Mouse (Mus musculus) cerebellum, adult 2 months (tissue): ENCODE data around the gene Fam193b. TPM values are rescaled to one million over a fixed set of nuclear protein-coding genes. Genes with fewer than 3 reads are reported as not detected.

ENCODE experiments used
- DNase-seq, 2 experiments: peaks; one replicate each; pipeline ENCODE4 v3.0.0; 2021
- H3K27ac ChIP-seq: fragments of 200-500 bp; 2 replicates; pipeline ENCODE4 v1.5.1; 2012; ENCODE audit warnings: low read length, control low read depth, inconsistent platforms; ENCODE audit not compliant: insufficient read depth
- H3K27me3 ChIP-seq: fragments of 200-500 bp; 2 replicates; pipeline ENCODE4 v1.6.1; 2012; ENCODE audit warnings: inconsistent platforms, mild to moderate bottlenecking, low read length, moderate library complexity; ENCODE audit not compliant: control insufficient read depth, insufficient read depth
- H3K4me1 ChIP-seq: fragments of 200-500 bp; 2 replicates; pipeline ENCODE4 v1.6.1; 2011; ENCODE audit warnings: low read length; ENCODE audit not compliant: control insufficient read depth, insufficient read depth
- H3K4me3 ChIP-seq: fragments of 200-500 bp; replicated peaks from 2 replicates; pipeline ENCODE3; 2011; ENCODE audit warnings: mild to moderate bottlenecking, low read depth, low read length, control low read depth; ENCODE audit not compliant: insufficient read depth
- CTCF ChIP-seq: fragments of 200-500 bp; IDR thresholded peaks from 2 replicates; pipeline ENCODE4 v1.5.1; 2011; ENCODE audit warnings: low read depth, mild to moderate bottlenecking, control low read depth, low read length, moderate library complexity, borderline replicate concordance; ENCODE audit not compliant: insufficient read depth
- POLR2A ChIP-seq: fragments of 200-500 bp; IDR thresholded peaks from 2 replicates; pipeline ENCODE4 v1.6.1; 2011; ENCODE audit warnings: low read length, control low read depth, borderline replicate concordance; ENCODE audit not compliant: insufficient read depth
- WGBS: fragments of 180-500 bp; shearing (Covaris S2); methylation state at CpG from one replicate; pipeline ENCODE4 v1.1.7; 2018; 5-methylcytosine and 5-hydroxymethylcytosine counted together
- polyA plus RNA-seq: library from polyadenylated mRNA; depleted of rRNA; stranded (reverse); fragments of >200 nt; gene quantifications from 2 replicates; pipeline ENCODE4 v1.2.3, GENCODE M21; 2012

The Fam193b gene
- polyA plus RNA-seq, 1 experiment, result 127 TPM

DNA sequence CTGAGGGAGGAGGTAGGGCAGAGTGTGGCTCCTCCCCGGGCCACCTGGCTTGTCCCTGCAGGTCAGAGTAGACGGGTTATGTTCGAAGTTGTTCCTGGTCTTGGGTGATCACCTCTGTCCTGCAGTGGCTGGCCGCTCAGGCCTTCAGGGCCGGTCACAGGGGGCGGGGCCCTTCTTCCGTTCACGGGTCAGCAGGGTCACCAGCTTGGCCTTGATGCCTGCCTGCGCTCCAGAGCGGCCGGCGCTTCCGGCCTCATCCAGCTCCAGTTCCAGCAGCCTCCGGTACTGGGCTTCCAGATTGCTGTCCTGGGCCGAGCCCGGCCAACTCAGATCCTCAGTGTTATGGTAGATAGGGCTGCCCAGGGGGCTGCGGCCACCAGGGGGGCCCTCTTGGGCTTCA is 47.6 kb downstream of the Fam193b start:
- TF ChIP-seq POLR2A, result no peak
- TF ChIP-seq CTCF, result no peak
- 69% methylated on average over 17 of the region's 17 CpGs for WGBS
- H3K27me3 ChIP-seq, result no peaks in the 10 kb centered on the region
- DNase-seq, result no peak
- no peak overlapping the region for H3K27ac ChIP-seq
- H3K4me3 ChIP-seq, result no peak overlapping the region
- no peaks in the 10 kb centered on the region for H3K4me1 ChIP-seq

DNA sequence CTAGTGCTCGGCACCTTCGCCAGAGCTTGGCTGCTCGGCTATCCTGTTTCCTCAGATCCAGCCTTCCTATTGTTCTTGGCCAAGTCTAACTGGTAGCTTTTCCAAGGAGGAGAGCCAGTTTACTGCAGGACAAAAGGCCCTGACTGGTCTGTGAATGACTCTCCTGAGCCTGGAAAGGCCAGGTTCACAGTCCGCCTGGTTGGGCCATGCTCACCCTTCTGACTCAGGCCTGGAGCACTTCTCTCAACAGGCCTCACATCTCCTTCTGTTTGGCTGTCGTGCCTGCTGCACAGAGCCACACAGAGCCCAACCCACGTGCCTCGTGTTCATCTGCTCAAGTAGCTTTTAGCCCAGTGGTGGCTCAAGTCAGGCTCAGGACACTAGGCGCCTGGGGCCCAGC is 48.2 kb downstream of the Fam193b start:
- TF ChIP-seq CTCF (no peak), POLR2A (no peak)
- no peak overlapping the region for H3K4me3 ChIP-seq
- 47% methylated on average over 8 of the region's 8 CpGs for WGBS
- no peak overlapping the region for H3K27ac ChIP-seq
- H3K27me3 ChIP-seq, result no peaks in the 10 kb centered on the region
- no peaks in the 10 kb centered on the region for H3K4me1 ChIP-seq
- no peak for DNase-seq

DNA sequence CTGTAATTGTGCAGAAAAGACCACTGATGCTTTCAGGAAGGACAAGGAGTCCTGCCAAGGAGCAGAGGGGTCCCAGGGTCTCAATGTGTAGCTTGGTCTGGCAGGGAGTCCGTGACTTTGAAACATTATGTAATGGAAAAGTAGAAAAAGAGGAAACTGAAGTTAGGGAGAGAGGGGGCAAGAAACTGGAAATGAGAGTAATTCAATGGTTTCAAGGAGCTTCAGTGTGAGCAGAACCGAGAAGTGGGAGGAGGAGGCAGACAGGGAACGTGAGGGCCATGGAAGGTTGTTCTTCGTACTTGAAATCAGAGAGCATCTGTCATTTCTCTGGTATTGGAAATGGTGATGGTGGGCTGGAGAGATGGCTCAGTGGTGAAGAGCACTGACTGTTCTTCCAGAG is 51.3 kb downstream of the Fam193b start:
- TF ChIP-seq CTCF (no peak), POLR2A (no peak)
- Histone ChIP-seq H3K27me3 (no peaks in the 10 kb centered on the region), H3K27ac (no peak overlapping the region), H3K4me3 (no peak overlapping the region), H3K4me1 (no peaks in the 10 kb centered on the region)
- WGBS, result 27% methylated on average over 4 of the region's 4 CpGs
- no peak for DNase-seq

DNA sequence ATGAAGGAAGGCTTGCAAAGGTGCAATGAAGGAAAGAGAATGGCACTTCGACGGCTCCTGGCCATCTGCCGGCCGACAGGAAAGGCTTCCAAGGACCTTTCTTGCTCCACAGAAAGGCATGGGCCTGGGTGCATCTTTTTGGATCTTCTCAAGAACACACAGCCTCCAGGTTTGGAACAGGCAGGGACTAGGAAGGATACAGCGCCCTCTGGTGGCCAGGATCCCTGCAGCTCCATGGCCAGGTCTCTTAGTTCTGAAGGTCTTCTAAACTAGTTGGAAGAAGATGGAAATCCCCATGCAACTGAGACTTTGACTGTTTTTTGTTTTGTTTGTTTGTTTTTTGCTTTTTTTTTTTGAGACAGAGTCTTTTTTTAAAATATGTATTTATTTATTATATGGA is 54.0 kb downstream of the Fam193b start:
- Histone ChIP-seq H3K27me3 (no peaks in the 10 kb centered on the region), H3K27ac (no peak overlapping the region), H3K4me3 (no peak overlapping the region), H3K4me1 (peaks cover 5% of the 10 kb centered on the region)
- under 1% methylated on average over 5 of the region's 5 CpGs for WGBS
- DNase-seq, result peak; percentile 80 to 90
- TF ChIP-seq CTCF, result peak; percentile 95
- TF ChIP-seq POLR2A, result no peak

DNA sequence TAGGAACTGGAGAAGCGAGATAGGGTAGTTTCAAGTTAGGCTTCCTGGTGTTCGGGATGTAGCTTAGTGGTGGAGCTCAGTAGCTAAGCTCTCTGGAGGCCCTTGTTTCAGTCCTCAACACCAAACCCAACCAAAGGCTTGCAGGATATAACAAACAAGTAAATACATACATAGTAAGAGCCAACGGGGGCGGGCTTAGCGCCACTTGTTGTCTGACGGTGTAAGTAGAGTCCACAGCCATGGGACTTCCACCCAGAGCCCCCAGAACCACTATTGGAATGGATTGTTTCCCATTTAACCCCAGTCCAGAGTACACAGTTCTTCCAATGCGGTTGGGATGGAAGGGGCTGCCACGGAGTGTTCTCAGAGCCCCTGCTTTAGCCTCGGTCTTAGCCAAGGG is 57.1 kb downstream of the Fam193b start:
- no peak for DNase-seq
- Histone ChIP-seq H3K27me3 (no peaks in the 10 kb centered on the region), H3K27ac (no peak overlapping the region), H3K4me3 (no peak overlapping the region), H3K4me1 (peaks cover 5% of the 10 kb centered on the region)
- TF ChIP-seq CTCF (no peak), POLR2A (no peak)
- WGBS, result 34% methylated on average over 9 of the region's 9 CpGs

DNA sequence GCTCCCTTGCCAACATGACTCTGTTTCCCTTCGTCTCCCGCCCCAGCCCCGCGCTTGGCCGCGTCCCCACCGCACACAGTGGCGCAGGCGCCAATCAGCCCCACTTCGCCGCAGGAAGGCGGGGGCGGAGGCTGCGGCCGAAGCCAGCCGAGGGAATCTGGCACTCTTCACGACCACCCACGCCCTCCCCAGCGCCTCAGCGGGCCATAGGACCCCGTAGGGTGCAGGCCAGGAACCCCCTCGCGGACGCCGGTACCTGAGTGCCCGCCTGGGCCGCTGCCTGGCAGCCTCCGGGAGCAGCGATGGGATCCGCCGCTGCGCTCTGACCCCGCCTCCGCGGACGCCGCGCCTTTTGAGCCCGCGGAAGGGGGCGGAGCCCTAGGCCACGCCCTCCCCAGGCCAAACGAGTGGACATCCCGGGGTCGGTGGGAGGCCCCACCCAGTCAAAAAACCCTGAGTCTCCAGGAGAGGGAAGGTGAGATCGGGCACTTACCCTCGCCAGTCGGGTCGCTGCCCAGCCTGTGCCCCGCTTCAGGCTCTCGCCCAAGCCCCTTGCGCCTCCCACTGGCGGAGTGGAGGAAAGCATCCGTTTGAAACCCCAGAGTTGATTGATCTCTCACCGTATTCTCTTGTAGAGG is 57.7 kb downstream of the Fam193b start, which contains the start of gene Pdlim7:
Gene Pdlim7 (minus strand): TSS at position 566 of the 638 bp plus-strand sequence.
- 1% methylated on average over 55 of the region's 55 CpGs for WGBS
- peak within 1 kb of the TSS; percentile 67 for H3K4me3 ChIP-seq
- DNase-seq, result peak; percentile 86 to 93
- H3K27me3 ChIP-seq, result no peaks in the 10 kb centered on the region
- TF ChIP-seq CTCF, result peak; percentile 93
- TF ChIP-seq POLR2A, result peak; percentile 86
- peaks cover 5% of the 10 kb centered on the region for H3K4me1 ChIP-seq
- H3K27ac ChIP-seq, result peak within 1 kb of the TSS; percentile 70; the same call in 1 of the 2 replicates

DNA sequence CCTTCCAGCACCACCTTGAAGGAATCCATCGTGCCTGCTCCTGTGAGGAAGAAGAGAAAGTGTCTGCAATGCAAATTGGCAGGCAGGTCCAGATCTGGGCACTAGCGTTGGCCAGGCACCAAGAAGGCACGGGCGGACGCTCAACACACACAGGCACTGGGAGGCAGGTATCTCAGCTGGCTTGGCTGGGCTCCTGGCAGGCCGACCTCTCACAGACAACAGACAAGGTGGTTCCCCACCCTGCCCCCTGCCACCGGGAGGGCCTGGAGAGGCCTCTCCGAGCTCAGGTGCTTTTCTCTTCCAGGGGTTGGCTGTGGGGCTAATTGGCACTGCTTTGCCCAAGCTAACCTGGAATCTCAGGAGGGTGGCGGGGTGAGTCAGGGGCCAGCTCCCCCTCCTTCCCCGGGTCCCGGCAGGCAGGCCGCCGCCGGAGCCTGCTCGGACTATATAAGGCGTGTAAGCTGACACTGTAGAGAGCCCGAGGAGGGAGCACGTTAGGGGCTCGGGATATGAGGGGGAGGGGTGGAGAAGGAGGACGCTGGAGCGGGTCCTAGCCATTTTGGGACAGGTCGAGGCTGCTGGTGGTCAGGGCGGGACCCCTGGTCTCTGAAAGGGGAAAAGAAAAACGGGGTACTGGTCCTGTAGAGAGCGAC is 58.4 kb downstream of the Fam193b start:
- no peak for TF ChIP-seq POLR2A
- no peak for TF ChIP-seq CTCF
- WGBS, result under 1% methylated on average over 25 of the region's 25 CpGs
- peaks cover 5% of the 10 kb centered on the region for H3K4me1 ChIP-seq
- H3K4me3 ChIP-seq, result peak overlapping the region; percentile 67
- peak; percentile 67 for DNase-seq
- H3K27me3 ChIP-seq, result no peaks in the 10 kb centered on the region
- H3K27ac ChIP-seq, result no peak overlapping the region

DNA sequence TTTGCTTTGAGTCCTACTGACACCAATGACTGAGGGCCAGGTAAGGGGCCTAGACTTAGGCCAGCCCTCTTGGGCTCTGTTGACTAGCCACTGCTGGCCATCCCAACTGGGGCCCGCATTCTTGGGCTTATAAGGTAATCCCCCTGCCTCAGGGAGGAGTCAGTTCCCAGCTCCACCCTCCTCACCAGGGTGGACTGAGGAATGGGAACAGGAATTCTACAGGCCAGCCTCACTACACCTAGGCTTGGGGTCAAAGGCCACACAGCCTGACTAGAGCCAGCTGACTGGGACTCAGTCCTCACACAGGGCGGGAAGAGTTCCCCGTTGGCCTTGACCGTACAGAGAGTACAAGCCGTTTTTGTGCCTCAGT is 59.4 kb downstream of the Fam193b start:
- WGBS, result 92% methylated on average over 5 of the region's 5 CpGs
- H3K4me1 ChIP-seq, result peaks cover 9% of the 10 kb centered on the region
- no peak overlapping the region for H3K27ac ChIP-seq
- no peak for DNase-seq
- H3K4me3 ChIP-seq, result no peak overlapping the region
- H3K27me3 ChIP-seq, result no peaks in the 10 kb centered on the region
- TF ChIP-seq CTCF (no peak), POLR2A (no peak)
